Mouse (Mus musculus): ENCODE results near the gene Gpbp1. TPM values are rescaled to one million over a fixed set of nuclear protein-coding genes. Genes with fewer than 3 reads are reported as not detected.

The Gpbp1 gene
- polyA plus RNA-seq, 1 experiment = 4.3 TPM

GRCm38 (mm10) chr13:111467350-111467749 is 22.6 kb downstream of the Gpbp1 start:
- DNase-seq (ENCODE audit: low read depth) = no peak

GRCm38 (mm10) chr13:111461424-111461823 is 28.5 kb downstream of the Gpbp1 start:
- no peak for DNase-seq (ENCODE audit: low read depth)

GRCm38 (mm10) chr13:111456790-111457189 is 33.1 kb downstream of the Gpbp1 start:
- DNase-seq (ENCODE audit: low read depth) = no peak

GRCm38 (mm10) chr13:111444325-111444724 is 45.6 kb downstream of the Gpbp1 start:
- DNase-seq (ENCODE audit: low read depth) = no peak

GRCm38 (mm10) chr13:111431174-111431573 is 58.7 kb downstream of the Gpbp1 start:
- no peak for DNase-seq (ENCODE audit: low read depth)

GRCm38 (mm10) chr13:111421330-111421729 is 68.6 kb downstream of the Gpbp1 start:
- no peak for DNase-seq (ENCODE audit: low read depth)

GRCm38 (mm10) chr13:111418087-111418486 is 71.8 kb downstream of the Gpbp1 start:
- DNase-seq (ENCODE audit: low read depth) = no peak

- no peak for DNase-seq (ENCODE audit: low read depth)
These were observed 76.8 kb downstream of the Gpbp1 start for GRCm38 (mm10) chr13:111413156-111413555.

GRCm38 (mm10) chr13:111410831-111411230 is 79.1 kb downstream of the Gpbp1 start:
- no peak for DNase-seq (ENCODE audit: low read depth)

- DNase-seq (ENCODE audit: low read depth) = no peak
These were observed 83.0 kb downstream of the Gpbp1 start for GRCm38 (mm10) chr13:111406859-111407389.

GRCm38 (mm10) chr13:111405956-111406355 is 84.0 kb downstream of the Gpbp1 start:
- DNase-seq (ENCODE audit: low read depth) = no peak

- DNase-seq (ENCODE audit: low read depth) = no peak
These were observed 92.2 kb downstream of the Gpbp1 start for GRCm38 (mm10) chr13:111397600-111398151.

GRCm38 (mm10) chr13:111397061-111397460 is 92.8 kb downstream of the Gpbp1 start:
- DNase-seq (ENCODE audit: low read depth) = no peak

GRCm38 (mm10) chr13:111395528-111395927 is 94.4 kb downstream of the Gpbp1 start:
- DNase-seq (ENCODE audit: low read depth) = no peak

- DNase-seq (ENCODE audit: low read depth) = no peak
These were observed 95.0 kb downstream of the Gpbp1 start for GRCm38 (mm10) chr13:111394904-111395303.

GRCm38 (mm10) chr13:111394341-111394740 is 95.6 kb downstream of the Gpbp1 start:
- DNase-seq (ENCODE audit: low read depth) = no peak

- no peak for DNase-seq (ENCODE audit: low read depth)
These were observed 96.5 kb downstream of the Gpbp1 start for GRCm38 (mm10) chr13:111393426-111393825.

GRCm38 (mm10) chr13:111391426-111391825 is 98.5 kb downstream of the Gpbp1 start:
- DNase-seq (ENCODE audit: low read depth) = no peak

GRCm38 (mm10) chr13:111391011-111391410 is 98.9 kb downstream of the Gpbp1 start:
- no peak for DNase-seq (ENCODE audit: low read depth)

GRCm38 (mm10) chr13:111384011-111384985 is 105.6 kb downstream of the Gpbp1 start:
- no peak for DNase-seq (ENCODE audit: low read depth)

All from gonadal fat pad, adult 2 months (tissue).